Mouse (Mus musculus) hindbrain, embryonic 16.5 days (tissue): Measurements from ENCODE around the gene Lkaaear1. TPM values are rescaled to one million over a fixed set of nuclear protein-coding genes. Genes with fewer than 3 reads are reported as not detected.

Source experiments
- ATAC-seq: fragments of 200-750 bp; cut with Nextera tagmentation; 2 replicates; pipeline ENCODE4 v1.8.0; 2017; ENCODE audit warnings: moderate TSS enrichment, moderate library complexity
- H3K27ac ChIP-seq: fragments of 300-500 bp; sonication (generic); 2 replicates; pipeline ENCODE4 v1.5.1; 2014; ENCODE audit warnings: low read depth, mild to moderate bottlenecking, control low read depth, low read length, moderate library complexity
- H3K27me3 ChIP-seq: fragments of 300-500 bp; sonication (generic); replicated peaks from 2 replicates; pipeline ENCODE4 v1.6.1; 2014; ENCODE audit warnings: low read length; ENCODE audit not compliant: control insufficient read depth, insufficient read depth
- H3K36me3 ChIP-seq: fragments of 300-500 bp; sonication (generic); 2 replicates; pipeline ENCODE4 v1.6.1; 2014; ENCODE audit warnings: mild to moderate bottlenecking, low read length, moderate library complexity, mixed read lengths; ENCODE audit not compliant: control insufficient read depth, insufficient read depth
- H3K4me1 ChIP-seq: fragments of 300-500 bp; sonication (generic); 2 replicates; pipeline ENCODE4 v1.6.1; 2014; ENCODE audit warnings: low read depth, low read length; ENCODE audit not compliant: control insufficient read depth, insufficient read depth
- H3K4me2 ChIP-seq: fragments of 300-500 bp; sonication (generic); 2 replicates; pipeline ENCODE4 v1.6.1; 2014; ENCODE audit warnings: mild to moderate bottlenecking, low read length, control low read depth, moderate library complexity
- H3K4me3 ChIP-seq: fragments of 300-500 bp; sonication (generic); 2 replicates; pipeline ENCODE4 v1.5.1; 2014; ENCODE audit warnings: mild to moderate bottlenecking, low read length, control low read depth, moderate library complexity
- H3K9ac ChIP-seq: fragments of 300-500 bp; sonication (generic); 2 replicates; pipeline ENCODE4 v1.6.1; 2014; ENCODE audit warnings: low read depth, mild to moderate bottlenecking, control low read depth, low read length, moderate library complexity
- H3K9me3 ChIP-seq: fragments of 300-500 bp; sonication (generic); 2 replicates; pipeline ENCODE4 v1.6.1; 2014; ENCODE audit warnings: mild to moderate bottlenecking, low read length, moderate library complexity; ENCODE audit not compliant: control insufficient read depth
- WGBS: fragments of 180-500 bp; shearing (Covaris S2); extraction: QIAGEN DNeasy Blood & Tissue Kit; methylation state at CpG from one replicate; pipeline ENCODE4 v1.1.7; 2014; 5-methylcytosine and 5-hydroxymethylcytosine counted together
- polyA plus RNA-seq: library from polyadenylated mRNA; unstranded; fragments of >200 nt; fragmentation: Nextera tagmentation; extraction: Ambion mirVana; gene quantifications from 2 replicates; pipeline ENCODE4 v1.2.1, GENCODE M21; 2015

Gene Lkaaear1
- polyA plus RNA-seq, 1 experiment from 2014 or later: not detected

DNA sequence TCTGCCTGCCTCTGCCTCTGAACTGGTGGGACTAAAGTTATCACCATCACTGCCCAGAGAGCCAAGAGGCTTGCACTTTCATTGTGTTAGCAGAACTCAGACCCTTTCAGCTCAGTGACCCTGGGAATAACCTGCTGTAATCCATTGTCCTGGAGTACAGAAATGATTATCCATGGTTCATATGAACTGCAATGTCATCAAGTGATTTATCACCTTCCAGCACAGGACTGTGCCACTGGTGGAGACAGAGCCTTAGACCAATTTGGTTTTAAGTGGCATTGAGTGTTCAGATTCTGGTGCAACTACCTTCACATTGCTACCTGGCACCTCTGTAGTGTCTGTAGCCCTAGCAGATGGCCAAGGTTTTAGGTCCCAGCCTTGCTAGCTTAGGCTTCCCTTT lies 45.2 kb downstream of the Lkaaear1 start:
- Histone ChIP-seq H3K4me2 (no peak overlapping the region), H3K36me3 (peaks cover 50% of the 10 kb centered on the region), H3K4me1 (no peaks in the 10 kb centered on the region), H3K27ac (no peak overlapping the region), H3K9me3 (no peaks in the 10 kb centered on the region), H3K9ac (no peak overlapping the region), H3K4me3 (no peak overlapping the region), H3K27me3 (no peaks in the 10 kb centered on the region)
- ATAC-seq: no peak

DNA sequence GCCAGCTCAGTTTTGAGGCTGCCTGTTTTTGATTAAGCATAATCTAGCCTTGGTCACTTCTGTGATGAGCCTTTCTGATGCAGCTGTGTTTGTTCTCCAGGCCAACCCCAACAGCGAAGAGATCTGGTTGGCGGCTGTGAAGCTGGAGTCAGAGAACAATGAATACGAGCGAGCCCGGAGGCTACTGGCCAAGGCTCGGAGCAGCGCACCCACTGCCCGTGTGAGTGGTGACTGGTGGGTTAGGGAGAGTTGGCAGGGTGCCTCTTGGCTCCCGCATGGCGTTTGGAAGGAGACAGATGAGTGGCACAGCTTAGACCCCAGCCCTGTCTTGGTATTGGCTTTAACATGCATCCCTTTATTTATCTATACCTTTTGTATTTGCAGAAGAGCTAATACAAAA lies 49.3 kb downstream of the Lkaaear1 start:
- H3K9me3 ChIP-seq: no peaks in the 10 kb centered on the region
- 87% methylated on average over 10 of the region's 10 CpGs for WGBS

More for the DNA sequence above, 49.3 kb downstream of the Lkaaear1 start:
- no peak for ATAC-seq
- Histone ChIP-seq H3K27ac (no peak overlapping the region), H3K27me3 (no peaks in the 10 kb centered on the region), H3K36me3 (peaks cover 40% of the 10 kb centered on the region), H3K4me2 (no peak overlapping the region), H3K9ac (no peak overlapping the region), H3K4me1 (no peaks in the 10 kb centered on the region), H3K4me3 (no peak overlapping the region)

Other genes with a start within 250 kb of the Lkaaear1 start
- 19.1 and 22.7 TPM in 2 replicates for gene Zbtb46, start 239.0 kb downstream of the Lkaaear1 start, polyA plus RNA-seq
- 0.09 TPM in 1 of 2 replicates, not detected in the other for gene Abhd16b, start 205.2 kb downstream of the Lkaaear1 start, polyA plus RNA-seq
- 121 and 126 TPM in 2 replicates for gene Tpd52l2, start 201.3 kb downstream of the Lkaaear1 start, polyA plus RNA-seq
- 284 and 286 TPM in 2 replicates for gene Dnajc5, start 178.0 kb downstream of the Lkaaear1 start, polyA plus RNA-seq
- 58.5 and 59.4 TPM in 2 replicates for gene Uckl1, start 113.5 kb downstream of the Lkaaear1 start, polyA plus RNA-seq
- gene Prpf6, start 106.6 kb downstream of the Lkaaear1 start, polyA plus RNA-seq: 57.3 and 63.6 TPM in 2 replicates
- gene Zfp512b, start 105.6 kb downstream of the Lkaaear1 start, polyA plus RNA-seq: 44.9 and 65.1 TPM in 2 replicates
- 192 and 201 TPM in 2 replicates for gene Samd10, start 99.2 kb downstream of the Lkaaear1 start, polyA plus RNA-seq
- not detected in 2 replicates for gene Gm29797, start 41.4 kb downstream of the Lkaaear1 start, polyA plus RNA-seq
- 18.0 TPM in 2 replicates for gene Sox18, start 26.8 kb downstream of the Lkaaear1 start, polyA plus RNA-seq
- 47.7 and 50.0 TPM in 2 replicates for gene Tcea2, start 18.1 kb downstream of the Lkaaear1 start, polyA plus RNA-seq
- 68.9 and 71.9 TPM in 2 replicates for gene Rgs19, start 4.5 kb downstream of the Lkaaear1 start, polyA plus RNA-seq
- gene Oprl1, start 16.6 kb upstream of the Lkaaear1 start, polyA plus RNA-seq: 93.8 and 96.3 TPM in 2 replicates
- 11.0 and 12.9 TPM in 2 replicates for gene Myt1, start 64.9 kb upstream of the Lkaaear1 start, polyA plus RNA-seq
- 27.7 and 31.0 TPM in 2 replicates for gene Pcmtd2, start 139.4 kb upstream of the Lkaaear1 start, polyA plus RNA-seq
- 69.8 and 79.0 TPM in 2 replicates for gene Polr3k, start 165.9 kb upstream of the Lkaaear1 start, polyA plus RNA-seq